Comparison of ENCODE assay signal across 24 mouse cellular contexts in genomic region chr6:40390975-40391374, GRCm38 (mm10). TPM values are rescaled to one million over a fixed set of nuclear protein-coding genes. Genes with fewer than 3 reads are reported as not detected.
DNase-seq lines count a peak whose midpoint lies in the region; ATAC-seq and TF ChIP-seq lines count a peak whose summit lies in the region.
"Had no signal": no experiment of that assay in that cellular context is flagged by ENCODE, and none has a peak within 500 bp of the region (broad histone marks: within the 10 kb centered on the region; RNA-seq: fewer than 3 reads in every experiment).

No protein-coding gene starts in this region.

- TF ChIP-seq CTCF in kidney, postnatal 0 days (IDR thresholded peaks at IDR 0.05; ENCODE audit: low read depth), result peak; percentile 34; the same call in 1 of the 2 replicates

- no peak overlapping the region for H3K27ac ChIP-seq in kidney, postnatal 0 days
- H3K27ac ChIP-seq in kidney, embryonic 15.5 days, result no peak overlapping the region
- H3K27ac ChIP-seq: embryonic facial prominence, embryonic 15.5 days; limb, embryonic 13.5 days; liver, embryonic 13.5 days; macrophage; midbrain, embryonic 10.5 days; neural tube, embryonic 13.5 days had no signal

- 0 out of 2 replicates have a peak, but pooled peaks cover 7% of the 10 kb centered on the region for H3K36me3 ChIP-seq in kidney, postnatal 0 days (ENCODE audit: insufficient read depth, low read length)
- peaks cover 65% of the 10 kb centered on the region for H3K36me3 ChIP-seq in kidney, embryonic 15.5 days

- WGBS in kidney, postnatal 0 days, result 62% methylated on average over 1 of the region's 1 CpGs
- WGBS in kidney, embryonic 15.5 days, result 88% methylated on average over 1 of the region's 1 CpGs

- H3K27me3 ChIP-seq in kidney, postnatal 0 days (ENCODE audit: insufficient read depth, low read length), result no peaks in the 10 kb centered on the region
- H3K27me3 ChIP-seq in kidney, embryonic 15.5 days, result no peaks in the 10 kb centered on the region
- H3K27me3 ChIP-seq: embryonic facial prominence, embryonic 15.5 days; limb, embryonic 13.5 days; liver, embryonic 13.5 days; neural tube, embryonic 13.5 days had no signal

- no peak overlapping the region for H3K4me2 ChIP-seq in kidney, postnatal 0 days (ENCODE audit: low read length)
- no peak overlapping the region for H3K4me2 ChIP-seq in kidney, embryonic 15.5 days
- H3K4me2 ChIP-seq: embryonic facial prominence, embryonic 15.5 days; limb, embryonic 13.5 days; liver, embryonic 13.5 days; lung, embryonic 14.5 days; neural tube, embryonic 13.5 days had no signal

- H3K9ac ChIP-seq in kidney, postnatal 0 days (ENCODE audit: low read depth, low read length), result no peak overlapping the region
- no peak overlapping the region for H3K9ac ChIP-seq in kidney, embryonic 15.5 days
- H3K9ac ChIP-seq: embryonic facial prominence, embryonic 15.5 days; limb, embryonic 13.5 days; liver, embryonic 13.5 days; lung, embryonic 14.5 days; neural tube, embryonic 13.5 days had no signal

- no peak overlapping the region for H3K4me3 ChIP-seq in kidney, postnatal 0 days (replicated peaks; ENCODE audit: low read depth, low read length)
- no peak overlapping the region for H3K4me3 ChIP-seq in kidney, embryonic 15.5 days (replicated peaks)
- H3K4me3 ChIP-seq: embryonic facial prominence, embryonic 15.5 days; limb, embryonic 13.5 days; liver, embryonic 13.5 days; midbrain, embryonic 10.5 days; neural tube, embryonic 13.5 days had no signal

- DNase-seq in embryo, embryonic 11 days, result peak; percentile 2
- no peak for DNase-seq in embryo, embryonic 9.5 days (ENCODE audit: extremely low spot score)
- DNase-seq in kidney, postnatal 0 days (ENCODE audit: low spot score), result no peak
- peak; percentile 11 for DNase-seq in 3T3-L1 (ENCODE audit: low read depth, low spot score)
- peak; percentile 63 for DNase-seq in brain, adult 2 months (ENCODE audit: low read depth, low spot score)
- DNase-seq: adrenal gland, adult 2 months; heart, adult 18-20 months; kidney, adult 8-10 months; kidney, postnatal 36 days; layer of hippocampus, adult 9-11 months; liver, embryonic 13.5 days; lung, embryonic 14.5 days; thymus, postnatal 36 days had no signal

- no peak for ATAC-seq in kidney, postnatal 0 days (replicated peaks; ENCODE audit: low FRiP score, low read depth)
- ATAC-seq in kidney, embryonic 15.5 days (replicated peaks; ENCODE audit: low FRiP score), result no peak
- no peak for ATAC-seq in granulocyte monocyte progenitor cell, adult 5-6 weeks (replicated peaks; ENCODE audit: poor library complexity, severe bottlenecking)

- no peaks in the 10 kb centered on the region for H3K4me1 ChIP-seq in kidney, postnatal 0 days (replicated peaks; ENCODE audit: insufficient read depth, low read length)
- no peaks in the 10 kb centered on the region for H3K4me1 ChIP-seq in kidney, embryonic 15.5 days
- H3K4me1 ChIP-seq: embryonic facial prominence, embryonic 15.5 days; limb, embryonic 13.5 days; neural tube, embryonic 13.5 days had no signal

- no peaks in the 10 kb centered on the region for H3K9me3 ChIP-seq in kidney, postnatal 0 days (replicated peaks; ENCODE audit: low read length)
- H3K9me3 ChIP-seq in kidney, embryonic 15.5 days (replicated peaks), result no peaks in the 10 kb centered on the region
- H3K9me3 ChIP-seq: embryonic facial prominence, embryonic 15.5 days; limb, embryonic 13.5 days; liver, embryonic 13.5 days; midbrain, embryonic 10.5 days; neural tube, embryonic 13.5 days had no signal

RNA-seq across cellular contexts. Expression of gene E330009J07Rik, which starts 45.0 kb away (rescaled TPM):
- 6.9 TPM in 2 replicates for polyA plus RNA-seq in kidney, postnatal 0 days (2015; fragmentation: Nextera tagmentation; extraction: Ambion mirVana)
- 10.7 and 14.8 TPM in 2 replicates for polyA plus RNA-seq in kidney, embryonic 15.5 days (2015; fragmentation: Nextera tagmentation; extraction: Ambion mirVana)
- total RNA-seq in granulocyte monocyte progenitor cell, adult 5-6 weeks (2014; fragmentation: Nextera tagmentation), result 5.3 and 10.0 TPM in 2 replicates
- 9.8 and 10.0 TPM in 2 replicates for total RNA-seq in granulocyte monocyte progenitor cell, adult 5-6 weeks (2017)

RNA-seq across cellular contexts. Expression of gene Wee2, which starts 47.9 kb away (rescaled TPM):
- polyA plus RNA-seq in kidney, postnatal 0 days (2015; fragmentation: Nextera tagmentation; extraction: Ambion mirVana), result 0.04 TPM in 1 of 2 replicates, not detected in the other
- 0.06 TPM in 1 of 2 replicates, not detected in the other for polyA plus RNA-seq in kidney, embryonic 15.5 days (2015; fragmentation: Nextera tagmentation; extraction: Ambion mirVana)
- not detected in 2 replicates for total RNA-seq in granulocyte monocyte progenitor cell, adult 5-6 weeks (2014; fragmentation: Nextera tagmentation)
- not detected in 2 replicates for total RNA-seq in granulocyte monocyte progenitor cell, adult 5-6 weeks (2017)
- total RNA-seq: adrenal gland, adult 2 months; gastrocnemius, adult 8-10 months; heart, adult 18-20 months; hematopoietic stem cell, adult 5-6 weeks had no signal
- polyA plus RNA-seq: adrenal gland, adult 2 months; C2C12; embryonic facial prominence, embryonic 15.5 days; heart, embryonic 14.5 days; limb, embryonic 13.5 days; liver, embryonic 13.5 days; lung, embryonic 14.5 days; macrophage; midbrain, embryonic 10.5 days had no signal

Comparison
In these comparisons a context has a peak if more than half of its experiments do, and no peak if none do; other contexts are left out.
1. DNase-seq: peak in embryo, embryonic 11 days (single experiment), 3T3-L1 (single experiment) and brain, adult 2 months (single experiment); none in embryo, embryonic 9.5 days (single experiment) and kidney, postnatal 0 days (single experiment).